Mouse (Mus musculus) MEL-GATA-1-ER (cell line): ENCODE data around the gene Kif1a.
"Not testable (repeated sequence)": the region's sequence is repeated elsewhere in the genome, so short reads cannot be mapped to it uniquely, and the experiment has no call there.

ENCODE experiments used
- DNase-seq: peaks from one replicate; pipeline ENCODE4 v3.0.0-alpha.2; 2012; ENCODE audit warnings: low read depth; ENCODE audit errors: extremely low read depth

Gene Kif1a

GRCm38 (mm10) chr1:92971879-92972795 is 129.6 kb downstream of the Kif1a start:
- DNase-seq: no peak

- DNase-seq: not testable (repeated sequence)
Measured at GRCm38 (mm10) chr1:92970791-92971190, 131.0 kb downstream of the Kif1a start.
